Mouse (Mus musculus) kidney, postnatal 0 days (tissue): Measurements from ENCODE around the gene Cyp27b1. TPM values are rescaled to one million over a fixed set of nuclear protein-coding genes. Genes with fewer than 3 reads are reported as not detected.

Experiments used
- ATAC-seq: fragments of 200-750 bp; cut with Nextera tagmentation; replicated peaks from 2 replicates; pipeline ENCODE4 v1.8.0; 2017; ENCODE audit warnings: low read depth, moderate number of reproducible peaks, moderate TSS enrichment, moderate library complexity; ENCODE audit not compliant: low FRiP score
- DNase-seq: peaks from one replicate; pipeline ENCODE4 v3.0.0-alpha.2; 2016; ENCODE audit warnings: low spot score
- H3K27ac ChIP-seq: fragments of 300-500 bp; sonication (generic); 2 replicates; pipeline ENCODE4 v1.5.1; 2014; ENCODE audit warnings: mild to moderate bottlenecking
- H3K27me3 ChIP-seq: fragments of 300-500 bp; sonication (generic); 2 replicates; pipeline ENCODE4 v1.6.1; 2014; ENCODE audit warnings: low read length, mixed read lengths; ENCODE audit not compliant: insufficient read depth
- H3K36me3 ChIP-seq: fragments of 300-500 bp; sonication (generic); 2 replicates; pipeline ENCODE4 v1.6.1; 2014; ENCODE audit warnings: low read length, mixed read lengths; ENCODE audit not compliant: insufficient read depth
- H3K4me1 ChIP-seq: fragments of 300-500 bp; sonication (generic); replicated peaks from 2 replicates; pipeline ENCODE4 v1.6.1; 2014; ENCODE audit warnings: antibody characterized with exemption, low read length, mixed read lengths; ENCODE audit not compliant: insufficient read depth
- H3K4me2 ChIP-seq: fragments of 300-500 bp; sonication (generic); 2 replicates; pipeline ENCODE4 v1.6.1; 2014; ENCODE audit warnings: mild to moderate bottlenecking, low read length, moderate library complexity, mixed read lengths
- H3K4me3 ChIP-seq: fragments of 300-500 bp; sonication (generic); replicated peaks from 2 replicates; pipeline ENCODE4 v1.5.1; 2014; ENCODE audit warnings: low read depth, low read length
- H3K9ac ChIP-seq: fragments of 300-500 bp; sonication (generic); 2 replicates; pipeline ENCODE4 v1.6.1; 2014; ENCODE audit warnings: low read depth, low read length
- H3K9me3 ChIP-seq: fragments of 300-500 bp; sonication (generic); replicated peaks from 2 replicates; pipeline ENCODE4 v1.6.1; 2016; ENCODE audit warnings: low read length, inconsistent platforms, mixed read lengths
- CTCF ChIP-seq: IDR thresholded peaks from 2 replicates; pipeline ENCODE4 v1.5.1; 2016; ENCODE audit warnings: antibody characterized with exemption, low read depth, mild to moderate bottlenecking, moderate library complexity
- WGBS: fragments of 180-500 bp; shearing (Covaris S2); extraction: QIAGEN DNeasy Blood & Tissue Kit; methylation state at CpG from one replicate; pipeline ENCODE4 v1.1.7; 2014; 5-methylcytosine and 5-hydroxymethylcytosine counted together
- microRNA counts: library from miRNA; unstranded; fragments of <30 nt; microRNA quantifications from one replicate; lab custom pipeline; 2015
- microRNA-seq: library from miRNA; unstranded; fragments of <30 nt; microRNA quantifications from one replicate; pipeline ENCODE4, GENCODE M21; 2016
- polyA plus RNA-seq: library from polyadenylated mRNA; unstranded; fragments of >200 nt; fragmentation: Nextera tagmentation; extraction: Ambion mirVana; gene quantifications from 2 replicates; pipeline ENCODE4 v1.2.1, GENCODE M21; 2015

Cyp27b1 gene
- polyA plus RNA-seq, 1 experiment from 2014 or later, result 38.9 TPM

GRCm38 (mm10) chr10:127098514-127098913 lies 50.5 kb downstream of the Cyp27b1 start:
- Histone ChIP-seq H3K9ac (no peak overlapping the region), H3K4me2 (no peak overlapping the region), H3K27ac (no peak overlapping the region), H3K9me3 (no peaks in the 10 kb centered on the region), H3K27me3 (no peaks in the 10 kb centered on the region), H3K4me3 (no peak overlapping the region), H3K4me1 (no peaks in the 10 kb centered on the region), H3K36me3 (peaks cover 19% of the 10 kb centered on the region; the same call in 1 of the 2 replicates)
- 81% methylated on average over 20 of the region's 20 CpGs for WGBS
- ATAC-seq, result no peak
- DNase-seq, result no peak
- TF ChIP-seq CTCF, result no peak

GRCm38 (mm10) chr10:127099191-127099590 lies 51.1 kb downstream of the Cyp27b1 start:
- Histone ChIP-seq H3K36me3 (peaks cover 19% of the 10 kb centered on the region; the same call in 1 of the 2 replicates), H3K4me3 (no peak overlapping the region), H3K27me3 (no peaks in the 10 kb centered on the region), H3K9ac (no peak overlapping the region), H3K4me1 (no peaks in the 10 kb centered on the region), H3K9me3 (no peaks in the 10 kb centered on the region), H3K27ac (no peak overlapping the region), H3K4me2 (no peak overlapping the region)
- TF ChIP-seq CTCF, result no peak
- no peak for DNase-seq
- no peak for ATAC-seq
- WGBS, result 90% methylated on average over 9 of the region's 10 CpGs

GRCm38 (mm10) chr10:127099868-127100267 lies 51.8 kb downstream of the Cyp27b1 start:
- no peak overlapping the region for H3K9ac ChIP-seq
- H3K27me3 ChIP-seq, result no peaks in the 10 kb centered on the region
- ATAC-seq (no peak), DNase-seq (no peak)
- 92% methylated on average over 15 of the region's 15 CpGs for WGBS
- H3K36me3 ChIP-seq, result peaks cover 19% of the 10 kb centered on the region; the same call in 1 of the 2 replicates
- TF ChIP-seq CTCF, result no peak
- H3K27ac ChIP-seq, result no peak overlapping the region
- no peak overlapping the region for H3K4me2 ChIP-seq
- H3K9me3 ChIP-seq, result no peaks in the 10 kb centered on the region
- no peaks in the 10 kb centered on the region for H3K4me1 ChIP-seq
- no peak overlapping the region for H3K4me3 ChIP-seq

- 76% methylated on average over 8 of the region's 8 CpGs for WGBS
- Histone ChIP-seq H3K9ac (no peak overlapping the region), H3K4me3 (no peak overlapping the region), H3K36me3 (peaks cover 19% of the 10 kb centered on the region; the same call in 1 of the 2 replicates), H3K9me3 (no peaks in the 10 kb centered on the region), H3K4me2 (no peak overlapping the region), H3K27me3 (no peaks in the 10 kb centered on the region), H3K4me1 (no peaks in the 10 kb centered on the region), H3K27ac (no peak overlapping the region)
- no peak for TF ChIP-seq CTCF
- ATAC-seq (no peak), DNase-seq (no peak)
These were observed 52.4 kb downstream of the Cyp27b1 start for GRCm38 (mm10) chr10:127100414-127100813.

- H3K9me3 ChIP-seq, result no peaks in the 10 kb centered on the region
- H3K9ac ChIP-seq, result no peak overlapping the region
- no peak overlapping the region for H3K4me3 ChIP-seq
- no peaks in the 10 kb centered on the region for H3K4me1 ChIP-seq
- DNase-seq (no peak), ATAC-seq (no peak)
- peaks cover 16% of the 10 kb centered on the region; the same call in 1 of the 2 replicates for H3K36me3 ChIP-seq
- H3K4me2 ChIP-seq, result no peak overlapping the region
- no peak for TF ChIP-seq CTCF
- H3K27ac ChIP-seq, result no peak overlapping the region
- H3K27me3 ChIP-seq, result no peaks in the 10 kb centered on the region
- WGBS, result 82% methylated on average over 6 of the region's 6 CpGs
These were observed 53.1 kb downstream of the Cyp27b1 start for GRCm38 (mm10) chr10:127101151-127101550.

MicroRNA genes within 50 kb of the gene (microRNA counts, 519-probe panel; counts per million panel counts)
- 330 counts per million, percentile 68 among the panel's probes with 10 or more counts for microRNA mmu-miR-546 (lab: Ali Mortazavi, UCI)

Small RNA genes within 50 kb of the gene (microRNA-seq; reads per million reads assigned to microRNA genes)
- gene Mir546, result not detected

Other genes starting within 250 kb of the Cyp27b1 start
- 20.5 and 22.6 TPM in 2 replicates for gene Atp23, start 146.9 kb upstream of the Cyp27b1 start, polyA plus RNA-seq
- 62.4 and 68.5 TPM in 2 replicates for gene Ctdsp2, start 69.5 kb upstream of the Cyp27b1 start, polyA plus RNA-seq
- gene Avil, start 47.5 kb upstream of the Cyp27b1 start, polyA plus RNA-seq, result 0.07 and 0.10 TPM in 2 replicates
- 97.3 and 109 TPM in 2 replicates for gene Tsfm, start 17.4 kb upstream of the Cyp27b1 start, polyA plus RNA-seq
- gene Mettl1, start 6.8 kb upstream of the Cyp27b1 start, polyA plus RNA-seq, result 37.4 and 40.2 TPM in 2 replicates
- gene Eef1akmt3, start 6.7 kb upstream of the Cyp27b1 start, polyA plus RNA-seq, result 0.89 and 1.3 TPM in 2 replicates
- gene March9, start 11.9 kb downstream of the Cyp27b1 start, polyA plus RNA-seq, result 1.6 and 1.9 TPM in 2 replicates
- 1,113 and 1,153 TPM in 2 replicates for gene Cdk4, start 15.3 kb downstream of the Cyp27b1 start, polyA plus RNA-seq
- 157 and 171 TPM in 2 replicates for gene Tspan31, start 22.0 kb downstream of the Cyp27b1 start, polyA plus RNA-seq
- 0.04 and 0.09 TPM in 2 replicates for gene Agap2, start 27.0 kb downstream of the Cyp27b1 start, polyA plus RNA-seq
- gene Os9, start 72.9 kb downstream of the Cyp27b1 start, polyA plus RNA-seq, result 107 and 114 TPM in 2 replicates
- 15.0 and 16.4 TPM in 2 replicates for gene B4galnt1, start 117.0 kb downstream of the Cyp27b1 start, polyA plus RNA-seq
- 2.8 and 3.1 TPM in 2 replicates for gene Slc26a10, start 132.4 kb downstream of the Cyp27b1 start, polyA plus RNA-seq
- 27.9 and 29.0 TPM in 2 replicates for gene Arhgef25, start 141.8 kb downstream of the Cyp27b1 start, polyA plus RNA-seq
- 83.3 and 85.1 TPM in 2 replicates for gene Dtx3, start 147.5 kb downstream of the Cyp27b1 start, polyA plus RNA-seq
- 45.0 and 50.1 TPM in 2 replicates for gene Pip4k2c, start 163.3 kb downstream of the Cyp27b1 start, polyA plus RNA-seq
- 0.28 and 0.47 TPM in 2 replicates for gene Kif5a, start 215.1 kb downstream of the Cyp27b1 start, polyA plus RNA-seq
- 177 and 190 TPM in 2 replicates for gene Dctn2, start 218.1 kb downstream of the Cyp27b1 start, polyA plus RNA-seq
- gene Mbd6, start 240.8 kb downstream of the Cyp27b1 start, polyA plus RNA-seq, result 10.5 and 10.7 TPM in 2 replicates